Mouse (Mus musculus) liver, embryonic 14.5 days (tissue): ENCODE measurements around the gene Hibadh.

Source experiments
- CTCF ChIP-seq: IDR thresholded peaks from 2 replicates; pipeline ENCODE4 v1.5.1; 2016; ENCODE audit warnings: antibody characterized with exemption, low read depth, control low read depth
- EP300 ChIP-seq: IDR thresholded peaks from 2 replicates; pipeline ENCODE4 v1.6.1; 2016; ENCODE audit warnings: antibody characterized with exemption, low read depth

DNA sequence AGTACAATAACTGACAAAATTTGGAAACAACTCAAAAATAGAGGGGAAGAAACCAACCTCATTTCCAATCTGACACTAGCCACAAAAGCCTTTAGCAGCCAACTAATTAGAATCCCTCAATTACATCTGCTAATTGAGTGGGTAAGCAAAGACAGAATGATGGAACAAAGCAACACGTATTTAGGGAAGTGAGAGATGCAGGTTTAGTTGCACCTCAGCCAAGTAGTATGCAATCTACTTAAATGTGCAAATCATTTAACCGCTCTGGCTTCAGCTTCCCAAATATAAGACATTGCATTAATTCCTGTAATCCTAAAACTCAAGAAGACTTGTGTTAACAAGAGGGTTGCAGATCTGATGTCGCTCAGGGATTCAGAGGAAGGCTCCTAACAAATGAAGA is 16.4 kb downstream of the Hibadh start:
- TF ChIP-seq EP300 (no peak), CTCF (no peak)
